Mouse (Mus musculus): ENCODE results near the gene Ephx1.
"Not testable (repeated sequence)": the region's sequence is repeated elsewhere in the genome, so short reads cannot be mapped to it uniquely, and the experiment has no call there.

Ephx1 gene

GRCm38 (mm10) chr1:180972941-180973340 is 47.8 kb downstream of the Ephx1 start:
- no peak for DNase-seq (ENCODE audit: low read depth)

GRCm38 (mm10) chr1:180967261-180967660 is 53.4 kb downstream of the Ephx1 start:
- DNase-seq (ENCODE audit: low read depth) = no peak

- DNase-seq (ENCODE audit: low read depth) = no peak
Observed at GRCm38 (mm10) chr1:180966542-180966941, 54.2 kb downstream of the Ephx1 start.

GRCm38 (mm10) chr1:180965786-180966185 is 54.9 kb downstream of the Ephx1 start:
- no peak for DNase-seq (ENCODE audit: low read depth)

GRCm38 (mm10) chr1:180958797-180959196 is 61.9 kb downstream of the Ephx1 start:
- DNase-seq (ENCODE audit: low read depth) = no peak

- no peak for DNase-seq (ENCODE audit: low read depth)
Observed at GRCm38 (mm10) chr1:180957989-180958388, 62.7 kb downstream of the Ephx1 start.

- no peak for DNase-seq (ENCODE audit: low read depth)
Observed at GRCm38 (mm10) chr1:180956973-180957381, 63.7 kb downstream of the Ephx1 start.

- no peak for DNase-seq (ENCODE audit: low read depth)
Observed at GRCm38 (mm10) chr1:180956401-180956800, 64.3 kb downstream of the Ephx1 start.

GRCm38 (mm10) chr1:180952808-180953207 is 67.9 kb downstream of the Ephx1 start:
- DNase-seq (ENCODE audit: low read depth) = no peak

- DNase-seq (ENCODE audit: low read depth) = no peak
Observed at GRCm38 (mm10) chr1:180952085-180952746, 68.5 kb downstream of the Ephx1 start.

- no peak for DNase-seq (ENCODE audit: low read depth)
Observed at GRCm38 (mm10) chr1:180946448-180946847, 74.3 kb downstream of the Ephx1 start.

GRCm38 (mm10) chr1:180945001-180945980 is 75.4 kb downstream of the Ephx1 start:
- DNase-seq (ENCODE audit: low read depth) = peak; percentile 94

- DNase-seq (ENCODE audit: low read depth) = no peak
Observed at GRCm38 (mm10) chr1:180944553-180944952, 76.2 kb downstream of the Ephx1 start.

- DNase-seq (ENCODE audit: low read depth) = peak; percentile 75
Observed at GRCm38 (mm10) chr1:180943896-180944295, 76.8 kb downstream of the Ephx1 start.

- peak; percentile 74 for DNase-seq (ENCODE audit: low read depth)
Observed at GRCm38 (mm10) chr1:180943032-180943644, 77.6 kb downstream of the Ephx1 start.

- DNase-seq (ENCODE audit: low read depth) = no peak
Observed at GRCm38 (mm10) chr1:180942166-180943031, 78.3 kb downstream of the Ephx1 start, which contains the start of gene Tmem63a. Gene Tmem63a (plus strand): TSS chr1:180942344.

GRCm38 (mm10) chr1:180941726-180942125 is 79.0 kb downstream of the Ephx1 start:
- DNase-seq (ENCODE audit: low read depth) = no peak

GRCm38 (mm10) chr1:180940776-180941460 is 79.8 kb downstream of the Ephx1 start:
- DNase-seq (ENCODE audit: low read depth) = no peak

- not testable (repeated sequence) for DNase-seq (ENCODE audit: low read depth)
Observed at GRCm38 (mm10) chr1:180938781-180939180, 81.9 kb downstream of the Ephx1 start.

- DNase-seq (ENCODE audit: low read depth) = not testable (repeated sequence)
Observed at GRCm38 (mm10) chr1:180937631-180938030, 83.1 kb downstream of the Ephx1 start.
